Mouse (Mus musculus) neural tube, embryonic 14.5 days (tissue): ENCODE measurements around the gene Calm2. TPM values are rescaled to one million over a fixed set of nuclear protein-coding genes. Genes with fewer than 3 reads are reported as not detected.

Experiments used
- ATAC-seq: fragments of 200-750 bp; cut with Nextera tagmentation; 2 replicates; pipeline ENCODE4 v1.8.0; 2017; ENCODE audit warnings: low read depth, mild to moderate bottlenecking, moderate TSS enrichment, moderate library complexity
- H3K27ac ChIP-seq: fragments of 300-500 bp; sonication (generic); 2 replicates; pipeline ENCODE4 v1.5.1; 2014; ENCODE audit warnings: low read depth, mild to moderate bottlenecking, control low read depth, low read length, moderate library complexity, mixed read lengths
- H3K27me3 ChIP-seq: fragments of 300-500 bp; sonication (generic); 2 replicates; pipeline ENCODE4 v1.6.1; 2014; ENCODE audit warnings: low read length; ENCODE audit not compliant: control insufficient read depth, insufficient read depth
- H3K36me3 ChIP-seq: fragments of 300-500 bp; sonication (generic); 2 replicates; pipeline ENCODE4 v1.6.1; 2014; ENCODE audit warnings: low read length, mixed read lengths; ENCODE audit not compliant: control insufficient read depth, insufficient read depth
- H3K4me1 ChIP-seq: fragments of 300-500 bp; sonication (generic); 2 replicates; pipeline ENCODE4 v1.6.1; 2014; ENCODE audit warnings: low read length; ENCODE audit not compliant: control insufficient read depth, insufficient read depth
- H3K4me2 ChIP-seq: fragments of 300-500 bp; sonication (generic); 2 replicates; pipeline ENCODE4 v1.6.1; 2014; ENCODE audit warnings: mild to moderate bottlenecking, low read depth, low read length, control low read depth
- H3K4me3 ChIP-seq: fragments of 300-500 bp; sonication (generic); 2 replicates; pipeline ENCODE4 v1.5.1; 2014; ENCODE audit warnings: low read depth, low read length, control low read depth, mixed read lengths
- H3K9ac ChIP-seq: fragments of 300-500 bp; sonication (generic); replicated peaks from 2 replicates; pipeline ENCODE4 v1.6.1; 2014; ENCODE audit warnings: low read depth, mild to moderate bottlenecking, control low read depth, low read length, mixed read lengths
- H3K9me3 ChIP-seq: fragments of 300-500 bp; sonication (generic); 2 replicates; pipeline ENCODE4 v1.6.1; 2016; ENCODE audit warnings: low read length; ENCODE audit not compliant: control insufficient read depth
- WGBS: fragments of 180-500 bp; shearing (Covaris S2); extraction: QIAGEN DNeasy Blood & Tissue Kit; methylation state at CpG from one replicate; pipeline ENCODE4 v1.1.7; 2014; 5-methylcytosine and 5-hydroxymethylcytosine counted together
- polyA plus RNA-seq: library from polyadenylated mRNA; unstranded; fragments of >200 nt; fragmentation: Nextera tagmentation; extraction: Ambion mirVana; gene quantifications from 2 replicates; pipeline ENCODE4 v1.2.1, GENCODE M21; 2014

The Calm2 gene
- polyA plus RNA-seq, 1 experiment from 2014 or later: 3,701 TPM

GRCm38 (mm10) chr17:87433929-87434328, 12.8 kb downstream of the Calm2 start:
- no peak for ATAC-seq
- Histone ChIP-seq H3K9me3 (no peaks in the 10 kb centered on the region), H3K27ac (no peak overlapping the region), H3K4me1 (0 out of 2 replicates have a peak, but pooled peaks cover 2% of the 10 kb centered on the region), H3K4me2 (no peak overlapping the region), H3K9ac (no peak overlapping the region), H3K4me3 (no peak overlapping the region), H3K27me3 (no peaks in the 10 kb centered on the region), H3K36me3 (peaks cover 27% of the 10 kb centered on the region)
- WGBS: 86% methylated on average over 3 of the region's 3 CpGs

- 0 out of 2 replicates have a peak, but pooled peaks cover 2% of the 10 kb centered on the region for H3K4me1 ChIP-seq
- no peak overlapping the region for H3K4me3 ChIP-seq
- peaks cover 27% of the 10 kb centered on the region for H3K36me3 ChIP-seq
- ATAC-seq: no peak
- H3K9me3 ChIP-seq: no peaks in the 10 kb centered on the region
- H3K9ac ChIP-seq: no peak overlapping the region
- WGBS: 97% methylated on average over 5 of the region's 5 CpGs
- no peaks in the 10 kb centered on the region for H3K27me3 ChIP-seq
- no peak overlapping the region for H3K4me2 ChIP-seq
- no peak overlapping the region for H3K27ac ChIP-seq
Measured at GRCm38 (mm10) chr17:87432743-87433142, 14.0 kb downstream of the Calm2 start.

GRCm38 (mm10) chr17:87432314-87432713, 14.4 kb downstream of the Calm2 start:
- Histone ChIP-seq H3K4me3 (no peak overlapping the region), H3K4me1 (0 out of 2 replicates have a peak, but pooled peaks cover 2% of the 10 kb centered on the region), H3K27ac (no peak overlapping the region), H3K27me3 (no peaks in the 10 kb centered on the region), H3K9me3 (no peaks in the 10 kb centered on the region), H3K9ac (no peak overlapping the region), H3K4me2 (no peak overlapping the region), H3K36me3 (peaks cover 27% of the 10 kb centered on the region)
- ATAC-seq: no peak

- Histone ChIP-seq H3K27ac (no peak overlapping the region), H3K36me3 (peaks cover 13% of the 10 kb centered on the region)
- WGBS: 88% methylated on average over 3 of the region's 3 CpGs
Measured at GRCm38 (mm10) chr17:87429431-87429830, 17.3 kb downstream of the Calm2 start.

GRCm38 (mm10) chr17:87427511-87427910, 19.2 kb downstream of the Calm2 start, which contains the start of gene Stpg4:
Stpg4 (minus strand) TSS chr17:87427741.
- peak; percentile 34; the same call in 1 of the 2 replicates for ATAC-seq
- no peaks in the 10 kb centered on the region for H3K27me3 ChIP-seq
- H3K4me2 ChIP-seq: no peak within 1 kb of the TSS
- H3K4me1 ChIP-seq: no peaks in the 10 kb centered on the region
- WGBS: 60% methylated on average over 24 of the region's 24 CpGs
- no peak within 1 kb of the TSS for H3K9ac ChIP-seq
- no peaks in the 10 kb centered on the region for H3K9me3 ChIP-seq
- H3K36me3 ChIP-seq: peaks cover 8% of the 10 kb centered on the region; the same call in 1 of the 2 replicates
- no peak within 1 kb of the TSS for H3K27ac ChIP-seq
- H3K4me3 ChIP-seq: no peak within 1 kb of the TSS

More at GRCm38 (mm10) chr17:87429431-87429830, 17.3 kb downstream of the Calm2 start:
- no peak for ATAC-seq
- no peaks in the 10 kb centered on the region for H3K4me1 ChIP-seq
- H3K27me3 ChIP-seq: no peaks in the 10 kb centered on the region
- H3K9me3 ChIP-seq: no peaks in the 10 kb centered on the region
- H3K4me2 ChIP-seq: no peak overlapping the region
- no peak overlapping the region for H3K9ac ChIP-seq
- no peak overlapping the region for H3K4me3 ChIP-seq

- no peak for ATAC-seq
- no peak overlapping the region for H3K4me3 ChIP-seq
- WGBS: 76% methylated on average over 7 of the region's 7 CpGs
Measured at GRCm38 (mm10) chr17:87418082-87418481, 28.7 kb downstream of the Calm2 start.

GRCm38 (mm10) chr17:87406646-87407045, 40.1 kb downstream of the Calm2 start:
- H3K27ac ChIP-seq: no peak overlapping the region
- H3K4me3 ChIP-seq: no peak overlapping the region
- no peak overlapping the region for H3K4me2 ChIP-seq
- H3K9ac ChIP-seq: no peak overlapping the region
- H3K4me1 ChIP-seq: no peaks in the 10 kb centered on the region
- no peaks in the 10 kb centered on the region for H3K9me3 ChIP-seq
- no peaks in the 10 kb centered on the region for H3K27me3 ChIP-seq
- WGBS: 77% methylated on average over 4 of the region's 4 CpGs
- ATAC-seq: no peak
- no peaks in the 10 kb centered on the region for H3K36me3 ChIP-seq

More at GRCm38 (mm10) chr17:87418082-87418481, 28.7 kb downstream of the Calm2 start:
- H3K4me1 ChIP-seq: no peaks in the 10 kb centered on the region
- no peak overlapping the region for H3K4me2 ChIP-seq
- H3K9me3 ChIP-seq: no peaks in the 10 kb centered on the region
- H3K9ac ChIP-seq: no peak overlapping the region
- no peaks in the 10 kb centered on the region for H3K36me3 ChIP-seq
- H3K27me3 ChIP-seq: no peaks in the 10 kb centered on the region
- H3K27ac ChIP-seq: no peak overlapping the region

GRCm38 (mm10) chr17:87405576-87405975, 41.2 kb downstream of the Calm2 start:
- ATAC-seq: no peak
- Histone ChIP-seq H3K4me3 (no peak overlapping the region), H3K36me3 (no peaks in the 10 kb centered on the region), H3K9me3 (no peaks in the 10 kb centered on the region), H3K4me1 (no peaks in the 10 kb centered on the region), H3K27me3 (no peaks in the 10 kb centered on the region), H3K27ac (no peak overlapping the region), H3K9ac (no peak overlapping the region), H3K4me2 (no peak overlapping the region)
- 72% methylated on average over 11 of the region's 11 CpGs for WGBS

- no peaks in the 10 kb centered on the region for H3K36me3 ChIP-seq
- ATAC-seq: no peak; the same call in 1 of the 2 replicates
- no peaks in the 10 kb centered on the region for H3K27me3 ChIP-seq
- no peak overlapping the region for H3K4me3 ChIP-seq
- H3K9ac ChIP-seq: no peak overlapping the region
- no peak overlapping the region for H3K27ac ChIP-seq
- no peaks in the 10 kb centered on the region for H3K9me3 ChIP-seq
- H3K4me2 ChIP-seq: no peak overlapping the region
- H3K4me1 ChIP-seq: no peaks in the 10 kb centered on the region
- 71% methylated on average over 4 of the region's 4 CpGs for WGBS
Measured at GRCm38 (mm10) chr17:87403462-87403861, 43.3 kb downstream of the Calm2 start.
